Mouse (Mus musculus): ENCODE measurements at regions not wholly inside any gene's neighbourhood (a gene's known extent, or its start where the extent isn't known, plus 50 kb on each side); places are given as distances from the start of the nearest gene placed in this dataset.

GRCm38 (mm10) chr4:95185113-95185915, 133.3 kb upstream of the Jun start:
- DNase-seq (ENCODE audit: low spot score in 2 of 2) = no peak

DNA sequence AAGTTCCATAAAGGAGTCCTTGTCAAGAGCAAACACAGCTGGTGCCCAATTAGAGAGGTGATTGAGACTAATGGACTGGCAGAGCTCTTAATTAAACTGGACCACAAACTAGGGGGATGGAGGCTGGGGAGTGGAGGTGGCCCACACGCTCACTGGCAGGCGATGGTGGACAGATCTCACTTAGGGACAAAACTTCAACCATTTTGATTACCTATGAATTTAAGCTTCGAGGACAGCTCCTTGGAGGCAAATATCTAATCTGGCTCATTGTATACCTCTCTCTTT, 133.8 kb upstream of the Jun start:
- DNase-seq (ENCODE audit: low spot score in 2 of 2) = no peak

GRCm38 (mm10) chr4:95188107-95188506, 136.1 kb upstream of the Jun start:
- no peak for DNase-seq (ENCODE audit: low spot score in 2 of 2)

DNA sequence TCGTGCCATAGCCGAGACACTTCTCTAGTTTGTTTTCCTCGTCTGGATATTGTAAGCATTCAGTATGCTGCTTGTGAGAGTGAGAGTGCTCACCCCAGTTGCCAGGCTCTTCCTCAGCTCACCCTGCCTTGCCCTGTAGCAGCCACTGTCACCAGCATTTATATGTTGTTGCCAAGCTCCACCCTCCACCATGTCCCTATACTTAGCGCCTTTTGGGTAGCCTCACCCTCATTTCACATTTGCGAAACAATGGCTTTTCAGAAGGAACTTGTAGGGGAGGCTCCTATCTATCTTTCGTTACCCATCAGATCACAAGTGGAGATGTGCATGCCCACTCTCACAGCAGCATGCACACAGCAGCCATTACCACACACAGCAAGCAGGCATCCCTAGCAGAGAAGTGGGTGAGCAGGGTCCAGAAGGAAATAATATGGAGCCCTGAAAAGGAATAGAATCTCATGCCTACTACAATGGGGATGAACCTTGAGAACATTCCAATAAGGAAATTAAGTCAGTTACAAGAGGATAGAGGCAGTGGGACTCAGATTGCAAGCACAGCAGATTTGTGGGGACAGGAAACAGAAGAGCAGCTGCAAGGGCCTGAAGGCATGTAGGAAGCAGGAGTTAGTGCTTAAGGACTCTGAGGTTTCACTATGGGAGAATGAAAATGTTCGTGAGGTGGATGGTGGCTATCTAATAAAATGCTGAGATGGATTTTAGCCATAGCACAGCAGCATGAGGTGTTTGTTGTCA, 139.8 kb upstream of the Jun start:
- no peak for DNase-seq (ENCODE audit: low spot score in 2 of 2)

DNA sequence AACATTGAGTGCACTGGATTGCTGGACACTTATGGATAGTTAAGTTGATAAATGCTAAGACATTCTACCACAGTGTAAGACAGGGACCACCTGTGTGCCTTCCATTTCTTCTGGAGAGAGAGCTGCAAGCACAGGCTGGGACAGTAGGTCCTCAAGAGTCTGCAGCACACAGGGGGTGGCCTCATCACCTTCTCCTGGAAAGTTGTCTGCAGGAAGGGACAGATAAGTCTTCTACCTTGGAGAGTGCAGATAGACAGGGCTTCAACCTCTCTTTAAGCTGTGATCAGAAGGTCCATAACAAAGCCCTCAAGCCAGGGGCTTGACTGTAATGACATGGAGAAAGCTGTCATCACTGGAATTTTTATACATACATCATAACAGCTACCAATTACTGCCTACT, 140.5 kb upstream of the Jun start:
- no peak for DNase-seq (ENCODE audit: low spot score in 2 of 2)

DNA sequence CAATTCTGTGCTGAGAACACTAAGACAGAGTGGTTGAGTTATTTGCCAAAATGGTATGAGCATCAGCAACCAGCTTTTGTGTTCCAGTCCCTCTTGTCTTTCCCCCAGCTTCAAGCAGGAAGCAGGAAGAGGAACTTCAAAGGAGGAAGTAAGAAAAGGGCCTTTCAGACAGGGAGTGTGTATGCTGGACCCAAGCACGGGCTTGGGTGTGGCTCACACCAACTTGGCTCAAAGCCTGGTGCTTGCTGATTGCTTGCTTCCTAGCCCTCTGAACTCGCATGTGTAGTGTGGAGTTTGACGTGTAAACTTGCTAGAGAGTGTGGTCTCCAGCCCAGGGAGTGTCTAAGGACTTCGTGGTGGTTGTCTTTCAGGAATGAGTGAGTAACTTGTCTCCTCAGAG, 141.0 kb upstream of the Jun start:
- DNase-seq (ENCODE audit: low spot score in 2 of 2) = no peak

GRCm38 (mm10) chr4:95193473-95193872, 141.5 kb upstream of the Jun start:
- DNase-seq (ENCODE audit: low spot score in 2 of 2) = no peak

DNA sequence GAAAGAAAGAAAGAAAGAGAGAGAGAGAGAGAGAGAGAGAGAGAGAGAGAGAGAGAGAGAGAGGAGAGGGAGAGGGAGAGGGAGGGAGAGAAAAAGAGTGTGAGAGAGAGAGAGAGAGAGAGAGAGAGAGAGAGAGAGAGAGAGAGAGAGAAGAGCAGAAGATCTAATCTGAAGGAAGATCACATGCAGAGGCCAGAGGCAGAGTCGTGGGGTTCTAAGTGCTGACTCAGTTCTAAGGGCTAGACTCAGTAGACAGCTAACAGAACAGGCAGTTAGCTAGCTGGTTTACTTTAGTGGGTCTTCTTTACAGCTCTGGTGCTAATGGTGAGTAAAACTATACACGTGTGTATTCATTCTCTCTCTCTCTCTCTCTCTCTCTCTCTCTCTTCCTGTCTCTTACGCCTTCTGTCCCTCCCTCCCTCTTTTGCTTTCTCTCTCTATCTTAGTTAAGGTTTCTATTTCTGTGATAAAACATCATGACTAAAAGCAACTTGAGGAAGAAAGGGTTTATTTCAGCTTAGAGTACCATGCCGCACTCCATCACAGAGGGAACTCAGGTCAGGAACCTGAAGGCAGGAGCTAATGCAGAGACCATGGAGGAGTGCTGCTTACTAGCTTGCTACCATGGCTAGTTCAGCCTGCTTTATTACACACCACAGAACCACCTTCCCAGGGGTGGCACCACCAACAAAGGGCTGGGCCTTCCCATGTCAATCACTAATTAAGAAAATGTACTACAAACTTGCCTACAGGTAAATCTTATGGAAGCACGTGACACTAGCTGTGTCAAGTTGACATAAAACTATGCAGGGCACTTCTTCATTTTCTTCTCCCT, 142.8 kb upstream of the Jun start:
- DNase-seq (ENCODE audit: low spot score in 2 of 2) = no peak

GRCm38 (mm10) chr4:95196106-95196505, 144.1 kb upstream of the Jun start:
- DNase-seq (ENCODE audit: low spot score in 2 of 2) = no peak

- DNase-seq (ENCODE audit: low spot score in 2 of 2) = no peak
Observed at GRCm38 (mm10) chr4:95197077-95197711, 145.2 kb upstream of the Jun start.

DNA sequence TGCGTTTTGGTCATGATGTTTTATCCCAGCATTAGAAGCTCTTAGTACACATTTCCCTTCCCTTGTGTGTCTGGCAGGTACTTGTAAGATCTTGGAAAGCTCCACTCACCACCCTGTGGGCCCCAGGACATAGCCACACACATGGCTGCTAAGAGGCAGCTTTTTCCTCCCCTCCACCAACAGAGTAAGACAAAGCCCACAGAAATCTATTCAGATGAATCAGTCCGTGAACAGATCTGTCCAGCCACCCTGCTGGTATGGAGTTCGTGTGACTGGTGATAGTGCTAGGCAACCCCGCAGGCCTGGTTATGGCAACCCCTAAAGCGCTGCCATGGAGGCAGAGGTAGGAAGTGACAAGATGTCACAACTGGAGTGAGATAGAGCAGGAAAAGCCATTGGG, 147.4 kb upstream of the Jun start:
- no peak for DNase-seq (ENCODE audit: low spot score in 2 of 2)

DNA sequence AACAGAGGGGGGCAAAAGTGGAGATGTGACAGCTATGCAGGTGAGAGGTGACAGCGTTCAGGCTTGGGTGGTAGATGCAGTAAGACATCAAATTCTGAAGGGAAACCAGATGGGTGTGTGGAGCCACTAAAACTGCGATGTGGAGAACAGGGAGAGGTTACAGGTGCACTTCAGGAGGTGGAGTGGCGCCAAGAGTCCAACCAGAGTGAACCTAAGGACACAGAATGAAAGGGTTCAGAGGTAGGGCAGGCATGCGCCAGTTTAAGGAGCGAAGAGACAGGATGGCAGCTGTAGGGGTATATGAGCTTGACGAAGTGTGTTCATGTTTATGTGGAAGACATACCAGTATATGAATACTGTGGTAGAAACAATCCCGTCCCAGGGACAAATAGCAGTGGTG, 148.1 kb upstream of the Jun start:
- no peak for DNase-seq (ENCODE audit: low spot score in 2 of 2)

- no peak for DNase-seq (ENCODE audit: low spot score in 2 of 2)
Observed at GRCm38 (mm10) chr4:95202478-95202877, 150.5 kb upstream of the Jun start.

DNA sequence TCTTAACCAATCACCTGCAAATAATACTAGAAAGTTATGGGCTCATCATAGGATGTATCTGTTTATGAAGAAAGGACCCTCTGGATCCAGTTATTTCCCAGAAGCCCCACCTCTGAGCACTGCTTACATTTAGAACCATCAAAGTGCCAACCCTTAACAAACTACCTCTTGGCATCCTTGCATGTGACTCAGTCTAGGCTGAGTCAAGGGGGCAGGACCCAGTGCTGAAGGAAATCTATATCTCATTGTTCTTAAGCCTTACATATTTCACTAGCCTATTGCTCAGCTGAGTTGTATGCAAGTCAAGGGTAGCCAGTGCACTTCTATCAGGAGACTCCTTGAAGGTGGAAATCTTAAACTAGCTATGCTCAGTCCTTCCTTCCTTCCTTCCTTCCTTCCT, 151.6 kb upstream of the Jun start:
- no peak for DNase-seq (ENCODE audit: low spot score in 2 of 2)

- no peak for DNase-seq (ENCODE audit: low spot score in 2 of 2)
Observed at GRCm38 (mm10) chr4:95205372-95205771, 153.3 kb upstream of the Jun start.

GRCm38 (mm10) chr4:95207783-95208182, 155.8 kb upstream of the Jun start:
- DNase-seq (ENCODE audit: low spot score in 2 of 2) = no peak

DNA sequence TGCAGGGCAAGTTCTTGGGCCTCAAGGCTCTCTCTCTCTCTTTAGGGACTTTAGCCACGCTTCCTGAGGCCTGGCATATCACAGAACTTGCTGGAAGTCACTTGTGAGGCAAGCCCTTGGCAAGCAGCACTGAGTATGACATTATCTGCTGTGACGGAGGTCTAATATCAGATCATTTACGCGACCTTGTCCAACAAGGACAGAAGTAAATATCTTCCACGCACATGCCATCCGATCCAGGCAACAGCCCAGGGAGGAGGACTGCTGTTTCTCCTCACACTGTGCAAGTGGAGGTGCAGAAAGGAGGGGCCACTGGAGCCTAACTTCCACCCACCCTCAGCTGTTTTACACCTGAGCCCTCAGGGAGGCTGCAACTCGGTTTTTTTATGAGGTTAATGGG, 156.8 kb upstream of the Jun start:
- DNase-seq (ENCODE audit: low spot score in 2 of 2) = no peak

DNA sequence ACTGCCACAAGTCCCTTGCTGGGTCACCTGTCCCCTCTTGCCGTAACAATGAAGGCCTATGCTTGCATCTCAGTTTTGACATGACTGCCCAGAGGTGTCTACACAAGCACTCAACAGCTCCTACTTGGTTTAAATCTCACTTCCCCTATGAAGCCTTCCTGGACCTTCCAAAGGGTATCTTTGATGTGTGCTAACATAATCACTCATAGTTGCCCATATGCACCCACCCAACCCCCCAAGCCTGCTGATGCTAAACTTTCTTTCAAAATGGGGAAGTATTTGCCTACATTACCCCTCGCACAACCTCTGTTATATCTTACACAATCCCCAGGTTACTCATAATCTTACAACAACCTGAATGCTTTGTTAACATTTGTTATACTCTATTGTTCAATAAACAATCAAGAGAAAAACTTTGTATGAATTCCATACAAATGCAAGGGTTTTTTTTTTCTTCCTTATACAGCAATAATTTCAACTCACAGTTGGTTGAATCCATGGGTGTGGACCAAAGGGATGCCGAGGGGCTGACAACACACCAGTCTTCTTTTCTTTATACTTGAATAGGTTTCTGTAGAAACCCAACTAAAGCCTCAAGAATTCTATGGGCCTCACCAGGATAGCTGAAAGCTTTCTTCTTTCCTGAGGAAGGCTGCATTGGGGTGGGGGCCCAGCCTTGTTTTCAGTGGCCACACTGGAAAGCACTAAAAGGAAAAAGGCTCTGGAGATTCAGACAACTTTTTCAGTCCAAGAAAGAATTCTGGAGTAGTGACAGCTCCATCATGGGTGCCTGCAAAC, 157.5 kb upstream of the Jun start:
- no peak for DNase-seq (ENCODE audit: low spot score in 2 of 2)

- DNase-seq (ENCODE audit: low spot score in 2 of 2) = no peak
Observed at GRCm38 (mm10) chr4:95212561-95212960, 160.5 kb upstream of the Jun start.

DNA sequence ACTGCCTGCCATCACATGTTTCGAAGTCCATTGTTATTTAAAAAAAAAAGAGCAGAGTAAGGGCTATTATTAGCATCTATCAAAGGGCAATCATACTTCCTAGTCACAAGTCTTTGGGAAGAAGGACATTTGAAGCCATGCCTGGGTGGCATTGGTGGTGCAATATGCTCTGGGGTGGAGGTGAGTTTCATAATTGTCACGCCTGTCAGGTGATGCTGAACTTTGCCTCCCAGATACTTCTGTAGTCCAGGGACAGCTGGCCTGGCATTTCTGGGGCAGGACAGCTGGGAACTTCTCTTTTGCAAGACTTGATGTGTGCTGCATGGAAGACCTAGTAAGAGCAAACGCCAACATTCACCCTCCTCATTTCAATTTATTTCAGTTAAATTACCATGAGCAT, 161.0 kb upstream of the Jun start:
- no peak for DNase-seq (ENCODE audit: low spot score in 2 of 2)

GRCm38 (mm10) chr4:95214026-95214425, 162.0 kb upstream of the Jun start:
- DNase-seq (ENCODE audit: low spot score in 2 of 2) = no peak
